Mouse (Mus musculus) liver, embryonic 14.5 days (tissue): ENCODE measurements at regions not wholly inside any gene's neighbourhood (a gene's known extent, or its start where the extent isn't known, plus 50 kb on each side); places are given as distances from the start of the nearest gene placed in this dataset.

Source experiments
- CTCF ChIP-seq: IDR thresholded peaks from 2 replicates; pipeline ENCODE4 v1.5.1; 2016; ENCODE audit warnings: antibody characterized with exemption, low read depth, control low read depth
- EP300 ChIP-seq: IDR thresholded peaks from 2 replicates; pipeline ENCODE4 v1.6.1; 2016; ENCODE audit warnings: antibody characterized with exemption, low read depth

DNA sequence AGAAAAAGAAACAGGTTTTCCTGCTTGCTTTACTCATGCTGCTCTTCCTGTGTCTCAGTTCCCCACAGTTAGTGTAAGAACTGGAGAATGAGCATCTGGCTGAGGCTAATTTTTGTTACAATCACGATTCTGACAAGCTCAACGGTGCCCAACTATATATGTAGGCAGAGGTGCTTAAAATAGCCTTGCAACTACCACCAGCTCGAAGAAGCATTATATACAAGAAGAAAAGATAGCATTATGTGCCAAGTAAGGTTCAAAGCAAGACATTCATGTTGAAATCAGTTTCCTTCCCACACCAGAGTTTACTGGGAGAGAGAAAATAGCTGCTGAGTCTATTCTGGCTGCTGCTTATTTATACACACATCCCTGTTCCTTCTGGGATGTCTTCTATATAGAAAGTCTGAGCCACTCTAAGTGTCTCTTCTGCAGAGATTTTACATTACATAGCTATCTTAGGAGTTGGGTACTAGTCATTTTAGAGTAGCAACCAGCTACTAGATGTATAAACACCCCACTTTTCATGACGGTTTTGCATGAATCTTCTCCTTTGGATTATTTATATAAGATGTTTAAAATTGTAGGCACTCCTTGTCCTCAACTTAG is 568.2 kb upstream of the Plxna2 start:
- no peak for TF ChIP-seq CTCF
- no peak for TF ChIP-seq EP300
